Mouse (Mus musculus): Measurements from ENCODE around the gene Rasl11a. TPM values are rescaled to one million over a fixed set of nuclear protein-coding genes. Genes with fewer than 3 reads are reported as not detected.

Gene Rasl11a
- polyA plus RNA-seq (2014; fragmentation: Nextera tagmentation; extraction: Ambion mirVana) = 7.6 and 8.0 TPM in 2 replicates

- DNase-seq (ENCODE audit: low spot score) (peak; percentile 73), ATAC-seq (ENCODE audit: low FRiP score) (peak; percentile 91)
- Histone ChIP-seq H3K4me3 (replicated peaks; ENCODE audit: low read length) (peak within 1 kb of the TSS; percentile 60), H3K9me3 (ENCODE audit: control insufficient read depth, low read length) (no peaks in the 10 kb centered on the region), H3K4me2 (replicated peaks) (peak within 1 kb of the TSS; percentile 98), H3K27ac (peak within 1 kb of the TSS; percentile 62), H3K4me1 (replicated peaks; ENCODE audit: control insufficient read depth, insufficient read depth, low read length) (peaks cover 15% of the 10 kb centered on the region), H3K9ac (peak within 1 kb of the TSS; percentile 63), H3K36me3 (replicated peaks; ENCODE audit: control insufficient read depth, insufficient read depth) (no peaks in the 10 kb centered on the region), H3K27me3 (ENCODE audit: control insufficient read depth, insufficient read depth, low read length) (no peaks in the 10 kb centered on the region)
- 0% methylated on average over 36 of the region's 40 CpGs for WGBS
These were observed at the start of gene Rasl11a for GRCm38 (mm10) chr5:146844945-146845365. Gene Rasl11a (plus strand): TSS chr5:146845071.

GRCm38 (mm10) chr5:146795728-146796127 lies 49.1 kb upstream of the Rasl11a start:
- no peaks in the 10 kb centered on the region for H3K9me3 ChIP-seq (ENCODE audit: control insufficient read depth, low read length)
- H3K4me1 ChIP-seq (replicated peaks; ENCODE audit: control insufficient read depth, insufficient read depth, low read length) = peaks cover 28% of the 10 kb centered on the region
- no peaks in the 10 kb centered on the region for H3K36me3 ChIP-seq (replicated peaks; ENCODE audit: control insufficient read depth, insufficient read depth)
- no peaks in the 10 kb centered on the region for H3K27me3 ChIP-seq (ENCODE audit: control insufficient read depth, insufficient read depth, low read length)
- no peak overlapping the region for H3K9ac ChIP-seq
- H3K27ac ChIP-seq = no peak overlapping the region
- no peak for DNase-seq (ENCODE audit: low spot score)
- H3K4me3 ChIP-seq (replicated peaks; ENCODE audit: low read length) = no peak overlapping the region
- H3K4me2 ChIP-seq (replicated peaks) = no peak overlapping the region
- ATAC-seq (ENCODE audit: low FRiP score) = no peak
- 74% methylated on average over 13 of the region's 13 CpGs for WGBS

- Histone ChIP-seq H3K4me3 (replicated peaks; ENCODE audit: low read length) (no peak overlapping the region), H3K4me2 (replicated peaks) (no peak overlapping the region), H3K9ac (no peak overlapping the region), H3K9me3 (ENCODE audit: control insufficient read depth, low read length) (peaks cover 10% of the 10 kb centered on the region), H3K27me3 (ENCODE audit: control insufficient read depth, insufficient read depth, low read length) (no peaks in the 10 kb centered on the region), H3K4me1 (replicated peaks; ENCODE audit: control insufficient read depth, insufficient read depth, low read length) (peaks cover 5% of the 10 kb centered on the region), H3K27ac (no peak overlapping the region), H3K36me3 (replicated peaks; ENCODE audit: control insufficient read depth, insufficient read depth) (no peaks in the 10 kb centered on the region)
- ATAC-seq (ENCODE audit: low FRiP score) (no peak), DNase-seq (ENCODE audit: low spot score) (no peak)
- WGBS = 32% methylated on average over 9 of the region's 9 CpGs
These were observed 46.8 kb upstream of the Rasl11a start for GRCm38 (mm10) chr5:146798031-146798430.

GRCm38 (mm10) chr5:146806004-146806430 lies 38.9 kb upstream of the Rasl11a start:
- Histone ChIP-seq H3K9ac (no peak overlapping the region), H3K27ac (no peak overlapping the region), H3K4me1 (replicated peaks; ENCODE audit: control insufficient read depth, insufficient read depth, low read length) (no peaks in the 10 kb centered on the region), H3K36me3 (replicated peaks; ENCODE audit: control insufficient read depth, insufficient read depth) (no peaks in the 10 kb centered on the region), H3K27me3 (ENCODE audit: control insufficient read depth, insufficient read depth, low read length) (no peaks in the 10 kb centered on the region), H3K4me2 (replicated peaks) (no peak overlapping the region), H3K9me3 (ENCODE audit: control insufficient read depth, low read length) (peaks cover 10% of the 10 kb centered on the region), H3K4me3 (replicated peaks; ENCODE audit: low read length) (no peak overlapping the region)
- 78% methylated on average over 8 of the region's 8 CpGs for WGBS
- ATAC-seq (ENCODE audit: low FRiP score) (no peak), DNase-seq (ENCODE audit: low spot score) (no peak)

GRCm38 (mm10) chr5:146809951-146810350 lies 34.9 kb upstream of the Rasl11a start:
- DNase-seq (ENCODE audit: low spot score) (no peak), ATAC-seq (ENCODE audit: low FRiP score) (no peak)
- 69% methylated on average over 5 of the region's 5 CpGs for WGBS
- no peaks in the 10 kb centered on the region for H3K27me3 ChIP-seq (ENCODE audit: control insufficient read depth, insufficient read depth, low read length)
- no peaks in the 10 kb centered on the region for H3K9me3 ChIP-seq (ENCODE audit: control insufficient read depth, low read length)
- no peak overlapping the region for H3K4me3 ChIP-seq (replicated peaks; ENCODE audit: low read length)
- H3K4me1 ChIP-seq (replicated peaks; ENCODE audit: control insufficient read depth, insufficient read depth, low read length) = no peaks in the 10 kb centered on the region
- H3K36me3 ChIP-seq (replicated peaks; ENCODE audit: control insufficient read depth, insufficient read depth) = no peaks in the 10 kb centered on the region
- H3K9ac ChIP-seq = no peak overlapping the region
- H3K4me2 ChIP-seq (replicated peaks) = no peak overlapping the region
- no peak overlapping the region for H3K27ac ChIP-seq

- no peaks in the 10 kb centered on the region for H3K27me3 ChIP-seq (ENCODE audit: control insufficient read depth, insufficient read depth, low read length)
- H3K4me2 ChIP-seq (replicated peaks) = no peak overlapping the region
- 92% methylated on average over 5 of the region's 5 CpGs for WGBS
- H3K9me3 ChIP-seq (ENCODE audit: control insufficient read depth, low read length) = no peaks in the 10 kb centered on the region
- no peak for ATAC-seq (ENCODE audit: low FRiP score)
- H3K9ac ChIP-seq = no peak overlapping the region
- H3K4me3 ChIP-seq (replicated peaks; ENCODE audit: low read length) = no peak overlapping the region
- no peaks in the 10 kb centered on the region for H3K36me3 ChIP-seq (replicated peaks; ENCODE audit: control insufficient read depth, insufficient read depth)
- DNase-seq (ENCODE audit: low spot score) = no peak
- no peak overlapping the region for H3K27ac ChIP-seq
- no peaks in the 10 kb centered on the region for H3K4me1 ChIP-seq (replicated peaks; ENCODE audit: control insufficient read depth, insufficient read depth, low read length)
These were observed 32.0 kb upstream of the Rasl11a start for GRCm38 (mm10) chr5:146812866-146813265.

GRCm38 (mm10) chr5:146813421-146813820 lies 31.4 kb upstream of the Rasl11a start:
- Histone ChIP-seq H3K9me3 (ENCODE audit: control insufficient read depth, low read length) (no peaks in the 10 kb centered on the region), H3K4me3 (replicated peaks; ENCODE audit: low read length) (no peak overlapping the region), H3K4me2 (replicated peaks) (no peak overlapping the region), H3K9ac (no peak overlapping the region), H3K4me1 (replicated peaks; ENCODE audit: control insufficient read depth, insufficient read depth, low read length) (no peaks in the 10 kb centered on the region), H3K27ac (no peak overlapping the region), H3K36me3 (replicated peaks; ENCODE audit: control insufficient read depth, insufficient read depth) (no peaks in the 10 kb centered on the region), H3K27me3 (ENCODE audit: control insufficient read depth, insufficient read depth, low read length) (no peaks in the 10 kb centered on the region)
- ATAC-seq (ENCODE audit: low FRiP score) (no peak), DNase-seq (ENCODE audit: low spot score) (no peak)
- 84% methylated on average over 4 of the region's 4 CpGs for WGBS

GRCm38 (mm10) chr5:146815394-146815793 lies 29.5 kb upstream of the Rasl11a start:
- no peak overlapping the region for H3K4me2 ChIP-seq (replicated peaks)
- ATAC-seq (ENCODE audit: low FRiP score) (no peak), DNase-seq (ENCODE audit: low spot score) (no peak)
- no peaks in the 10 kb centered on the region for H3K27me3 ChIP-seq (ENCODE audit: control insufficient read depth, insufficient read depth, low read length)
- H3K9me3 ChIP-seq (ENCODE audit: control insufficient read depth, low read length) = no peaks in the 10 kb centered on the region
- H3K27ac ChIP-seq = no peak overlapping the region
- no peak overlapping the region for H3K4me3 ChIP-seq (replicated peaks; ENCODE audit: low read length)
- no peaks in the 10 kb centered on the region for H3K36me3 ChIP-seq (replicated peaks; ENCODE audit: control insufficient read depth, insufficient read depth)
- WGBS = 91% methylated on average over 4 of the region's 4 CpGs
- no peak overlapping the region for H3K9ac ChIP-seq
- no peaks in the 10 kb centered on the region for H3K4me1 ChIP-seq (replicated peaks; ENCODE audit: control insufficient read depth, insufficient read depth, low read length)

- no peak overlapping the region for H3K27ac ChIP-seq
- no peaks in the 10 kb centered on the region for H3K4me1 ChIP-seq (replicated peaks; ENCODE audit: control insufficient read depth, insufficient read depth, low read length)
- no peaks in the 10 kb centered on the region for H3K36me3 ChIP-seq (replicated peaks; ENCODE audit: control insufficient read depth, insufficient read depth)
- H3K9ac ChIP-seq = no peak overlapping the region
- no peak overlapping the region for H3K4me3 ChIP-seq (replicated peaks; ENCODE audit: low read length)
- ATAC-seq (ENCODE audit: low FRiP score) = no peak
- WGBS = 86% methylated on average over 8 of the region's 8 CpGs
- no peaks in the 10 kb centered on the region for H3K9me3 ChIP-seq (ENCODE audit: control insufficient read depth, low read length)
- no peak overlapping the region for H3K4me2 ChIP-seq (replicated peaks)
- no peak for DNase-seq (ENCODE audit: low spot score)
- H3K27me3 ChIP-seq (ENCODE audit: control insufficient read depth, insufficient read depth, low read length) = no peaks in the 10 kb centered on the region
These were observed 27.3 kb upstream of the Rasl11a start for GRCm38 (mm10) chr5:146817583-146817982.

Data from hindbrain, embryonic 14.5 days (tissue).